Mouse (Mus musculus) CH12.LX (cell line): ENCODE measurements at regions not wholly inside any gene's neighbourhood (a gene's known extent, or its start where the extent isn't known, plus 50 kb on each side); places are given as distances from the start of the nearest gene placed in this dataset.

ENCODE experiments used
- CTCF ChIP-seq, 2 experiments: IDR thresholded peaks in 1 of 2; conservative IDR thresholded peaks in 1 of 2; 2 replicates each; pipeline ENCODE4 v1.5.1; 2011 to 2012; ENCODE audit warnings: low read depth in 2 of 2, low read length in 2 of 2, improper control_type of control experiment in 1 of 2, inconsistent platforms in 1 of 2, mild to moderate bottlenecking in 1 of 2, moderate library complexity in 1 of 2
- EP300 ChIP-seq: IDR thresholded peaks from 2 replicates; pipeline ENCODE4 v1.6.1; 2011; ENCODE audit warnings: low read length, improper control_type of control experiment
- POLR2A ChIP-seq: IDR thresholded peaks from 2 replicates; pipeline ENCODE4 v1.6.1; 2011; ENCODE audit warnings: low read depth, mild to moderate bottlenecking, improper control_type of control experiment, low read length
- ZNF384 ChIP-seq: IDR thresholded peaks from 2 replicates; pipeline ENCODE4 v1.6.1; 2012; ENCODE audit warnings: low read depth, low read length, improper control_type of control experiment, inconsistent platforms

GRCm38 (mm10) chr10:19526353-19526752 lies 65.4 kb upstream of the Ifngr1 start:
- TF ChIP-seq ZNF384 (no peak), EP300 (no peak), CTCF (conservative IDR thresholded peaks at IDR 0.05 in 1 of 2, IDR thresholded peaks at IDR 0.05 in 1 of 2; ENCODE audit: low read depth in 2 of 2, low read length in 2 of 2) (no peak), POLR2A (no peak)
